Mouse (Mus musculus): ENCODE measurements around the gene Gart.
"Not testable (repeated sequence)": the region's sequence is repeated elsewhere in the genome, so short reads cannot be mapped to it uniquely, and the experiment has no call there.

The Gart gene

GRCm38 (mm10) chr16:91647461-91648219 is 888 bp upstream of the Gart start, which contains the start of gene Son:
TSS of gene Son (plus strand) at chr16:91647506.
- peak; percentile 97 for DNase-seq

DNA sequence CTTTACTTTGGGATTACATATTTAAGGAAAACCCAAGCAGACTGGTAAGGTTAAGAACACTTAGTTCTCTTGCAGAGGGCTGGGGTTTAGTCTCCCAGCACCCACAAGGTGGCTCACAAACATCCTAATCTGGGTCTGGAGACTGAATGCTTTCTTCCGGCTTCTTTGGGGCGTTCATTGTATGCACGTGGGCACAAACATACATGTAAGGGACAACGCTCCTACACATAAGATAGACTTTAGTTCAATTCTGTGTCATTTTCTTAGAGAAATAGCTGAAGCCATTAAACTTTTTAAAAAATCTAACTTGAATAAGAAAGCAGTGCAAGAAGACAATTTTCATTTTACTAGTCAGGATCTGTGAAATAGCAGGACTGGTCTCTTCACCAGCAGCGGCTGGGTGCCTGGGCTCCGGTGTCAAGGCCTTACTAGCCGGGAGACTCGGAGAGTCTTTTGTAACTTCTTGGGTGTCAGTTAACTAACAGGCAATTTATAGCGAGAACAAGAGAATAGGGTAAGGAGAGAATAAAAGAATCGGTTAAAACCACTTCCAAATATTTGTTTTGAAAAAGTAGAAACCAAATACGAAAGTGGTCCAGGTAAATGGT is 653 bp downstream of the Gart start:
- DNase-seq, result no peak

- not testable (repeated sequence) for DNase-seq
These were observed 1.3 kb downstream of the Gart start for GRCm38 (mm10) chr16:91645420-91645819.

DNA sequence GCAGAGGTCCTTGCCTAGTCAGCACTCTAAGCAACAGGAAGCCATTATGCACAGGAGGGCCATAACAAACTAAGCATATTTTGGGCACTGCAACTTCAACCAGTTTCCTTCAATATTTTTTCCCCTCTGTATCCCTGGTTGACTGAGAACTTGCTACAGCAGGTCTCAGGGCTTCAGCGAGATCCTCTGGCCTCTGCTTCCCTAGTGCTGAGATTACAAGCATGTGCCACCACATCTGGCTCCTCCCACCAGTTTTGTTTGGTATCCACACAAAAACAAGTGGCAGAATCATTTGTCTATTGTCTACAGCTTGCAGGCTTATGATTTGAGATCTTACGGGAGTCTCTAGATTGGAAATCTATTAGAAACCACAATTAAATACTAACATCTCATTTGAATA is 1.9 kb downstream of the Gart start:
- DNase-seq, result no peak

GRCm38 (mm10) chr16:91640171-91640570 is 6.6 kb downstream of the Gart start:
- DNase-seq, result no peak

DNA sequence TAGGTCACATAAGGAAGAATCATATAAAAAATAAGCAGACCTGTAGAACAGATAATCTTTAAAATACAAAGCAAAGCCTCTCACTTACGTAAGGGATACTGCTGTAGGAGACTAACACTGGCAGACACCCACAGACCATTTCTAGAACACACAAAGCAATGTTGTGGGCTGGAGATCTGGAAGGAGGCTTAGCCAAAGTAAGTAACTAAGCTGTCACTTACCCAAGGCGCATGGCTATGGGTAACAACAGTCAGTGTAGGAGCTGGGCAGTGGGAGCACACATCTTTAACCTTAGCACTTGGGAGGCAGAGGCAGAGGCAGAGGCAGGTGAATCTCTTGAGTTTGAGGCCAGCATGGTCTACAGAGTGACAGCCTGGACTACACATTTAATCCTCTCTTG is 7.1 kb downstream of the Gart start:
- no peak for DNase-seq

DNA sequence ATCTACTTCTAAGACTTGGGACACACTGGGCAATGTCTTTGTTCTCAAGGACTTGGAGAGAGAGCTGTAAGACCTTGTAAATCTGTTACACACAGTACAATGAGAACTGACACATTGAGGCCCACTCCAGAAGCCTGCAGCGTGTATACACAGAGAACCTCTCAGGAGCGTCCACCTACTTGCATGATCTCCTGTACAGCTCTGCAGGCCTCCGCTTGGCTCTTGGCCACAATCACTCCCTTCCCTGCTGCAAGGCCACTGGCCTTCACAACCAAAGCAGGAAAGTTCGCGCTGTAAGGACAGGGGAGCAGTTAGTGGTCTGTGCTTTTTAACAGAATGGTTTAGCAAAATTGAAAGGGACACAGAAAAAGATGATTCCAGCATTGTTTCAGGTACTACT is 7.6 kb downstream of the Gart start:
- no peak for DNase-seq

DNA sequence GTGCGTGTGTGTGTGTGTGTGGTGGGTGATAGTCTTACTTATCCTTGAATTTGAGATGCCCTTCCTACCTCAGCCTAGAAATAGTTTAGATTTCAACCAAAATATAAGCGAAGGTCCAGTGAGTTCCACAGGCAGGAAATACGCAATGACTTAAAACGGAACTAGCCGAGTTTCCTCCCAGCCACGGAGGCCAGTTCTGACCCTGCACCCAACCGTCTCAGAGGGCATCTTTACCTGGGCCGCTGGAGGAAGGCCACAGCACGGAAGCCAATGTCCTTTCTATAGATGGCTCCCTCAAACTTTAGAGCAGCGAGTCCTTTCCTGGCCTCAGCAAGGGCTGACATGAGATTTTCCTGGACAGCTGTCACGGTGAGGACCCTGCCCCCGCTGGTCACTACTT is 13.1 kb downstream of the Gart start:
- DNase-seq, result no peak

- DNase-seq, result no peak
These were observed 13.8 kb downstream of the Gart start for GRCm38 (mm10) chr16:91632940-91633339.

GRCm38 (mm10) chr16:91632439-91632838 is 14.3 kb downstream of the Gart start:
- DNase-seq, result no peak

DNA sequence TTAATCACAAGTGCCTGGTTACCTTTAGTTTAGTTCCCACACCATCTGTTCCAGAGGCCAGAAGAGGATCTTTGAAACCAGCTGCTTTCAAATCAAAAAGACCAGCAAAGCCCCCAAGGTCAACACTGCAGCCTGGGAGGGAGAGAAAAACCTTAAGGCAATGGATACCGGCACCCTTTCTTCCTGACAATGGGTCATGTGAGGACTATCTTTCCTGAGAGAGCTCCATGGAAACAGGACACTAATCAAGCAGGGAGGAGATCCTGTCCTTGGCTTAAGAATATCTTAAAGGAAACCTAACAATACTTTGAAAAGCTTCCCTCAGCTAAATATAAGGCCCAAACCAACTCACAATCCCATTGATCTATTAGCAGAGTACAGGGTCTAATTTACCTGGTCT is 16.2 kb downstream of the Gart start:
- no peak for DNase-seq

DNA sequence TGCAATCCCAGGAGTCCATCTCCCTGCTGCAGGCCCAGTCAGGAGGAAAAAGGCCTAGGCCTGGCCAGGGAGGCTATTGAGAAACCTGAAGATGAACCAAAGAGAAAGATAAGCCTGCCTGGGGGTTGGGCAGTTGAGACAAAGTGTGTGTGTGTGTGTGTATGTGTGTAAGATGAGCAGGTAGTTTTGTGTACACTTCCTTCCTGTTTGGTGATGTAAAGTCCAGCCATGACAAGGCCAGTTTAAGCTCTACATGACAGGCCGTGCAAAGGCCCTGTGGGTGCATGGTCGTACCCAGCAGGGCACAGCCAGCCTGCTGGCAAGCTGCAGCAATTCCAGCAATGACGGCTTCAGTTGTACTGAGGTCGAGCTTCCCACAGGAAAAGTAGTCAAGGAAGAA is 17.0 kb downstream of the Gart start:
- no peak for DNase-seq

- no peak for DNase-seq
These were observed 18.1 kb downstream of the Gart start for GRCm38 (mm10) chr16:91628673-91629072.

DNA sequence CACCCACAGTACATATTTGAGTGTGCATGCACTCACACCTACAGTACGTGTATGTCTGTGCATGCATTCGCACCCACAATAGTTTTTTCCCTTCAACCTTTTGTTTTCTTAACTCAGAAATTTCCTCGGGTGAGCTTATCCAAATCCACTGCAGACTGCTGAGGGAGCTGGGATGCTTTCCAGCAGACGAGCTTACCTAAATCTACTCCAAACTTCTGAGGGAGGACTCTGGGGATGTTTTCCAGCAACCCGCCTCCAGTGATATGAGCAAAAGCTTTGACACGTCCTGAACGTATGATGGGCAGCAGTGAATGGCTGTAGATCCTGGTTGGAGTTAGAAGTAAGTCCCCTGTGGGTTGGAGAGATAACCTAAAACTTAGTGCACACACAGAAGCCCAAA is 18.9 kb downstream of the Gart start:
- DNase-seq, result no peak

- no peak for DNase-seq
These were observed 23.7 kb downstream of the Gart start for GRCm38 (mm10) chr16:91623074-91623473.

GRCm38 (mm10) chr16:91620991-91621390 is 25.8 kb downstream of the Gart start:
- DNase-seq, result no peak

- no peak for DNase-seq
These were observed 26.6 kb downstream of the Gart start for GRCm38 (mm10) chr16:91620185-91620584.

DNA sequence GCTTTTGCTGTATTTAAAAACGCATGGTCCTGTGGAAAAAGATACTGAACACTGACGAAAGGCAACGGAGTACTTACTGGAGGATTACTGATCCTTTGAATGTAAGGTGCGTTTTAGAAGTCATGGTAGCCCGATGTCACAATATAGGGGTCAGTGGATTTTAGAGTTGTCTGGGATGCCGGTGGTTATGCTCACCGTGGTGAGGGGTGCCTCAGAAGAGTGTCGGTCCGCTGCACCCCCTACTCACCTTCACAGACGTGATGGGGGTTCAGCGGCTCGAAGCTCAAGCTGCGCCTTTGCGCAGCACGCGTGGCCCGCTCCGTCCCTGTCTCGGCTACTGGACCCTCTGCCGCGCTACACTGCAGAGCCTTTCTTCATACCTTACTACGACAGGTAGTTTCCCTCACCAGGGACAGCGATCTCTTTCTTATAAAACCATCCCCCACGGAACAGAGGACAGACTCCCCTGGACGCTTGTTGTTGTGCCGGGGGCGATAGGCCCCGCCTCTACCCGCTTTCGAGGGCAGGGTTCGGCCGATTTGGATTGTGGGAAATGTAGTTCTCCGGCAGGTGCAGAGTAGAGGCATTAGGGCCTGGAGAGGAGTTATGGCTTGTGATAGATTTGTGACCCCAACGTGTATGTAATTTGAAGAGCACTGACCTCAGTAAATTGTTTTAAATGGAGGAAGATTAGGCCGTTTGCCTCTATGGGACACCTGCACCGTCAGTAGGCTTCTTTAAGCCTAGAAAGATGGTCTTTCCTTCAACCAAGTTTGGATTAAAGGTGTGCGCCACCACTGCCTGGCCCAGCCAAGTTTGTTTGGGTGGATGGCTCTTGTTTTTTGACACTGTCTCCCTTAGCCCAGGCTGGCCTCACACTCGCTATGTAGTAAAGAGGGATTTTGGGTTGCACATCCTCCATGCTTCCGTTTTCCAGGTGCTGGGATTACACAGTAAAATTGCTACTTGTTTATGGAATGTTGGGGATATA is 27.9 kb downstream of the Gart start, which contains the start of gene Dnajc28:
Gene Dnajc28, minus strand, starts transcription at position 516 of the 991 bp plus-strand sequence.
- peak; percentile 83 for DNase-seq

DNA sequence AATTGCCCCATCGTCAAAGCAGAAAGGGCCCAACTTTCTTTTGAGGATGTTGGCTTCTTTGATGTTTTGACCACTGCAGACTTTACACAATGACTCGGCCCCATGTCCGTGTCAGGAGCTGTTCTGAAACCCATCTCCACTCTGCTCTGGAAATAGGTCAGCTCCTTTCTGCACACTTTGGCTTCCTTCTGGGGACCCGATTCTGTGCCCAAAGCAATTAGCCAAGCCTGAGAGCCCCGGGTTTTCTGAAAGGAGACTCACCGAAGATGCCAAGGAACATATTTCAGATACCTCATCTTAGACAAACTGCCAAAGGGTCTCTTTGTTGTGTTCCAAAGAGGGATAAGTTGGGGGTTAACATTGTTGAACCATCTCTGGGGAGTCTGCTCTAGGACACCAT is 32.2 kb downstream of the Gart start:
- DNase-seq, result no peak

DNA sequence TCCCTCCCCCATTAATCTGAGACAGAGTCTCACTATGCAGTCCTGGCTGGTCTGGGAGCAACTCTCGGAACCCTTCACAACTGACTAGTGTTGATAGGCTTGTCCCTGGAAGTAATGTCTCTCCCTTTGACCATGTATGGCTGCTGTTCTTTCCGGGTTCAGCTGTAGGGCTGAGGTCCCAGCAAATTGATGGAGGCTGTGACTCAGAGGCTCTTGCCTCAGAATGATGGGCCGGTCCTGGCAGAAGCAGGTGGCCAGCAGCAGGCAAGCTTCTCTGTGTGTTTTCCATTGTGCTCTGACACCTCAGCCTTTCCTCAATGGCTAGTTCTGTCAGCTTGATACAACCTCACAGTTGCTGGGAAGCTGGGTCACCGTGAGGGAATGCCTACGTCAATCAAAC is 34.2 kb downstream of the Gart start:
- no peak for DNase-seq

DNA sequence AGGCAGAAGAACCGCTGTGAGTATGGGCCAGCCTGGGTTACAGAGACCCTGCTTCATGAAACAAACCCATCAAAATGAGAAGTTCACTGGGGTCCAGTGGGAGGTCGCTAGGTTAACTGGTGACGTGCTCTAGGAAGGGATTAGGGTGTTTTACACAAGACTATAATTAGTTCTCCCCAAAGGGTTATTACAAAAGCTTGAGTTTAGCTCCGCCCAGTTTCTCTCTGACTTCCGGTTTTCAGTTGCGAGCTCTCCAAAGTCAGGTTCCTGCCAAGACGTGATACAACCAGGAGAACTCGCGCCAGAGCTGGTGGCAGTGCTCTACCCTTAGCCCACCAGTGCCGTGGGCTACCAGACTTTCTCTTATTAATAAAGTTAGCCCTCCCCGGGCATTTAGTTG is 35.5 kb downstream of the Gart start:
- no peak for DNase-seq

- DNase-seq, result no peak
These were observed 37.1 kb downstream of the Gart start for GRCm38 (mm10) chr16:91609501-91610245.

GRCm38 (mm10) chr16:91606958-91607357 is 39.8 kb downstream of the Gart start:
- no peak for DNase-seq
